Mouse (Mus musculus) activated CD4-positive, CD25-positive, alpha-beta regulatory T cell, adult 4 months (primary cell): ENCODE data around the gene Lgals9. TPM values are rescaled to one million over a fixed set of nuclear protein-coding genes. Genes with fewer than 3 reads are reported as not detected.
A peak's percentile ranks its signal among the peaks of the same experiment; 100 is the strongest.

Experiments used
- ATAC-seq: one replicate; pipeline ENCODE4 v1.8.0; 2017
- polyA plus RNA-seq, 2 experiments: library from polyadenylated mRNA; unstranded; fragments of 100-300 nt; shearing (Covaris generic); gene quantifications; one replicate each; pipeline ENCODE4 v1.2.1; 2017

Gene Lgals9
- polyA plus RNA-seq, 2 experiments from 2014 or later = 309 to 317 TPM

DNA sequence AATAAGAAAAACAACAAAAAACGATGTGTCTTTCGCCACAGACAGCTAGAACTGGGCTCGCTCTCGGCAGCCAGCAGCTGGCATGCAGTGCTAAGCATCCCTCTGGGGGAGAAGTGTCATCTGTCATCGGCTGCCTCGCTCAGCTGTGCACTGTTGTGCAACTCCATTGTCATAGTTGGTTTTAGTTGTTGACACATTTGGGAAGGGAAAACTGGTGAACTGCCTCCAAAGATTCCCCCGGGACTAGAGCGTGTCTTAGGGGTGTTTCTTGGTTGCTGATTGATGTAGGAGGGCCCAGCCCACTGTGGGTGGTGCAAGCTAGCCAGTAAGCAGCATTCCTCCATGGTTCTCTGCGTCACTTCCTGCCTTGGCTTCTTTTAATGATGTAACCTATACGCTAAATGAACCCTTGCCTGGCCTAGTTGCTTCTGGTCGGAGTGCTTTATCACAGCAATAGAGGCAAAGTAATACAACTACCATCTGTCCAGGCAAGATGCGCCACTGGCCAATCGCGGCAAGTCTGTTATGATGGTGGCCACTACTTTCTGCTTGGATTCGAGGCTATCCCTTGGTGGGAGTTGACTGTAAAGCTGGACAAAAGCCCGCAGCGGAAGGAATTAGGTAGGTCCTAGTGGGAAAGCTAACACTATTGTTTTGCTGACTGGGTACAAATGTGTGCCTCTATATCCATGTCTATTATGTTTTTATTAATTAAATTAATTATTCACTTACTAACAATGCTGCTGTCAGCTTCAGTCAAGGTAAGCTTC, 11.2 kb downstream of the Lgals9 start:
- peak; percentile 19 for ATAC-seq

DNA sequence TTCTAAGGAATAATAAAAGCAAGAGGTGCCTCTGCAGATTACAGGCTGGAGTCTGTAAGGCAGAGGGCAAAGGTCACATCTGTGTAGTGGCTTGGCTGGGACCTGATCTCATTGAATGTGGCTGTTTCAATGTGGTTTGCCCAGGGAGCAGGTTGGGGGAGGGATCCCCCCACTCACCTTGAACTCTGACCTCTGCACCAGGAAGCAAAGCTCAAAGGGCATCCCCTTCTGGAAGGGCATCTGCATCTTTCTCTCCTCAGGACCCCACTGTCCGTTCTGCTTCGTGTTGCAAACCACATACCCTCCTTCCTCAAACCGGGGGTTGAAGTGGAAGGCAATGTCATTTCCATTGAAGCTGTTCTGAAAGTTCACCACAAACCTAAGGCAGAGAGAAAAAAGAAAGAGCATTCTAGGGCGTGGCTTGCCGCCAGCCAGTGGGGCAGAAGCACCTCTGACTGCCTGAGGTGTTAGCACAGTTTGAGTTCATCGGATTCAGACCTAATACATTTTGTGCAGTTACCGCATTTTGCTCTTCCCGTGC, 11.9 kb downstream of the Lgals9 start:
- ATAC-seq = no peak

DNA sequence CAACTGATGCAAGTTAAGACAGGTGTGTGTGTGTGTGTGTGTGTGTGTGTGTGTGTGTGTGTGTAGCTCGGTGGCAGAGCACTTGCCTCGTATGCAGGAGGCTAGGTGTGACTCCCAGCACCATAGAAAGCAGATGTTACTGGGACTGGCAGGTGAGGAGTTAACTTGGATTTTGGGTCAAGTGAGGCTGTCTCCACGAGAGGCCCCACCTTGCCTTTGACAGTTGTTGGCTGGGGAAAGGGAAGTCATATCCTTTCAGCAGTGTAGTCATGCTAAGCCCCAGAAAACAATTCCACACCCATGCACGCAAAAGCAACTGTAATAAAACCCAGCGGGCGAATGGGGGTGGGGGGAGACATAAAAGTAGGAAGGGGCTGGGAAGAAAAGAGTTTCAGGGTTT, 12.4 kb downstream of the Lgals9 start:
- no peak for ATAC-seq

DNA sequence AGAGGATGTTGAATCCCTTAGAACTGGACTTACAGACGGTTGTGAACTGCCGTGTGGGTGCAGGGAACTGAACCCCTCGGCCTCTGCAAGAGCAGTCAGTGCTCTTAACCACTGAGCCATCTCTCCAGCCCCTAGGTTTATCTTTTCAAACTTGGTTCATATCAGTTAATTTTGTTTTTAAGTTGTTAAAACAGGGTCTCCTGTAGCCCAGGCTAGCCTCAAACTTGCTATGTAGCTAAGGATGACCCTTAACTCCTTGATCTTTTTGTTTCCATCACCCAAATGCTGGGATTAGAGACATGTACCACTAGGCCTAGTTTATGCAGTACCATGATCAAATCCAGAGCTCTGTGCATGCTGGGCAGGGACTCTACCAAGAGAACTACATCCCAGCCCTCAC, 13.0 kb downstream of the Lgals9 start:
- ATAC-seq = no peak

DNA sequence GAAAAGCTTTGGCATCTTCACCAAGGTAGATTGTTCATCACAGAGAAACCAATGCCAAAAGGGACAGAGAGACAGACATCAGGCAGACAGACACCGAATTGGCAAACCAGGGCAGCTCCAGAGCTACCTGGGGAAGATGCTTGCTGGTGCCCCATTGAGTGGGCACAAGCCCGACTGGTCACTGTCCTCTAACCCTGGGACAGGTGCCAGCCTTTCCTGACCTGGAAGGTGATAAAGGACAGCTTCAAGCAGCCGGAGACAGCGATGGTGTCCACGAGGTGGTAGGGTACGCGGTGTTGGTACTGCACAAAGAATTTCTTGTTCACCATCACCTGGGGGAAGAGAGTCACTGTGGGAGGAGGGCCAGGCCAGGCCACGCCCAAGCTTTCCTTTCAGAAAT, 13.7 kb downstream of the Lgals9 start:
- ATAC-seq = no peak

DNA sequence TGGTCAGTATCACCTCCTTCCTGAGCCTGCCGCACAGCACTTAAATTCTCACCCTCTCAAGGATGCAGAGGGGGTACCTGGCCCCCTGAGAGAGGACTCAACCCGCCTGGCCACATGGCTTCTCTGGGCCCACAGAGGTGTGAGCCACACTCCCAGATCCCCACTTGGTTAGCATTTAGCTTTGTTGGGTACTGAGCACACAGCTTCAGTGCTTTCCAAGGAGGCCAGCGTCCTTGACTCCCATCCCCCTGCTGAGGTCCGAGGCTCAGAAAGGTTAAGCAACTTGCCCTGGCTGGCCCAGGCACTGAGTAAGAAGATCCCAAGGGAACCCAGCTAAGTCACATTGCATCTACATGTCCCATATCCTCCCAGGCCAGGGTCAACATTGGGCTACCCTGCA, 16.6 kb downstream of the Lgals9 start:
- ATAC-seq = no peak

DNA sequence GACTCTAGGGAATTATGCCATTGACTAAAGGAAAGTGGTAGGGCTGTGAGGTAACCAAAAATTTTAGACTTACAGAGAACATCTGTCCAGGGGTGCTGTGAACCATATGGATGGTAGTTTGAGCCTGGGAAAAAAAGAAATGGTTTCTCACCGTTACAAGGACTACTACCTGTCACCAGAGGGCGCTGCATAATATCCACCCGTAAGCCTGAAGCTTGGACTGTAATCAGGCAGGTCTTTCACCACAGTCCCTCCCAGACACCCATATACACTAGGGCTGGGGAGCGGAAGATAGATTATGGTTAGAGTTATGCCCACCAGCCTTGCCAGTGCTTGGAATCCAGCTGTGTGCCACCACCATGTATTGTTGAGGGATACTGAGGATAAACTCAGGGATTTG, 17.4 kb downstream of the Lgals9 start:
- ATAC-seq = no peak

DNA sequence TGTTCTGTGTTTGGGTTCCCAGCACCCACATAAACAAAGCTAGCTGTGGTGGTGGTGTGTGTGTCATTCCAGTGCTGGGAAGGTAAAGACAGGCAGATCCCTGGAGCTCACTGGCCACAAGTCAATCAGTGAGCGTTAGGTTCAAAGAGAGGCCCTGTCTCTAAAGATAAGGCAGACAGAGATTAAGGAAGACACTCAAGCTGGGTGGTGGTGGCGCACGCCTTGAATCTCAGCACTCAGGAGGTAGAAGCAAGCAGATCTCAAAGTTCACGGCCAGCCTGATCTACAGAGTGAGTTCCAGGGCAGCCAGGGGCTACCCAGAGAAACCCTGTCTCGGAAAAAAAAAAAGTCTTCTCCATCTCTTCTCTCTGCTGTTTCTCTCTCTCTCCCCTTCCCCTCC, 23.5 kb downstream of the Lgals9 start:
- no peak for ATAC-seq

DNA sequence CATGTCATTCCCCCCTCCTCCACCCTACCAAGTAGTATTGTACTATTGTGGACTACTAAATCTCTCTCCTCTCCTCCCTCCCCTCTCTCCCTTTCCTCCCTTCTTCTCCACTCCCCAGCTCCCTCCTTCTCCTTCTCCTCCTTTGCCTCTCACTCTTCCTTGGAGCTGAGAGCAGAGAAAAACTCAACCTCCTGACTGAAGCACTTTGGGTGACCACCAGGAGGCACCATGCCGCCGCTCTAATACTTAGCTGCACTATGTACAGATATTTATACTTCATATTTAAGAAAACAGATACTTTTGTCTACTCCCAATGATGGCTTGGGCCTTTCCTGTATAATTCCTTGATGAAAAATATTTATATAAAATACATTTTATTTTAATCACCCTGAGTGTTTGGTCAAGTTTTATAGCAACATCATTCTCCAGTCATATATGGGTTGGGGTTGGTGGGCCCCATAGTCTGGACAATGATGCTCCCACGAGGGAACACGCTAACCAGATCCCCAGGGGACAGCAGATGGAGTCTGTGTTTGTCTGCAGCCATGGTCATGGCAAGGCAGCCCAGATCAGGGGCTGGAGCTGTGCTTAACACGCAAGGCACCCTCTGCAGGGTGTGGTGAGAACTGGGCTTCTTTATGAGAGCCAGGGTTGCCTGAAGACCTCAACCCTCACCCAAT, 24.8 kb downstream of the Lgals9 start:
- ATAC-seq = no peak

DNA sequence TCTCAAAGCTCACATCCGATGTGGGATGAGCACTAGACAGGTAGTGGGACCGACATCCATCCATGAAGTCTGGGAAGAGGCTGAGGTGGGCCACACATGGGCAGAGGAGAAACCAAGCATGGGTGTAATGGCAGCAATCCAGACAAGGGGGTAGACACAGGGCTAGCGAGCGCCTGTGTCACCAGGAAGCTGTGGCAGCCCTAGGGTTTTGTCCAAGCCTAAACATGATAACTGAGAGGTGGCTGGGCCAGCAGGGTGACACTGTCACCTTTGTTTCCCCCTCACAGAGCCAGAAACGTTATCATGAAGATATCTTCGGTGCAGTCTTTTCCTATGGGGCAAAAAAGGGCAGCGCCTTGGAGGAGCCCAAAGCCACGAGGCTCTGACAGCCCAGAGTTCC, 25.4 kb downstream of the Lgals9 start:
- no peak for ATAC-seq

DNA sequence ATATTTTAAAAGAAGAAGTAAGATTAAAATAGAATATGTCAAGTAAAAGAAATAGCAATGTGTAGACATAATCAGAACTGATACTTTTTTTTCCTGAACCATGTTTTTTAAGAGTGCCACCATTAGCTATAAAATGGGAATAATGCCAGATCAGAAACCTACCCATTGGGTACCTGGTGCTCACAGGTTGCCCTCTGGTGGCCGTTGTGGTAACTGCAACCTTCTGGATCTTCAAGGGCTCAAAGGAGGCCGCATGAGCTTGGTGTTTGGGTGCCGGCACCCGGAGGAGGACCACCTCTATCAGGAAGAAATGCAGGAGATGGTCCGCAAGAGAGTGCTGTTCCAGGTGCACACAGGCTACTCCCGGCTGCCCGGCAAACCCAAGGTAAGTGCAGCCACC, 28.5 kb downstream of the Lgals9 start:
- ATAC-seq = no peak

DNA sequence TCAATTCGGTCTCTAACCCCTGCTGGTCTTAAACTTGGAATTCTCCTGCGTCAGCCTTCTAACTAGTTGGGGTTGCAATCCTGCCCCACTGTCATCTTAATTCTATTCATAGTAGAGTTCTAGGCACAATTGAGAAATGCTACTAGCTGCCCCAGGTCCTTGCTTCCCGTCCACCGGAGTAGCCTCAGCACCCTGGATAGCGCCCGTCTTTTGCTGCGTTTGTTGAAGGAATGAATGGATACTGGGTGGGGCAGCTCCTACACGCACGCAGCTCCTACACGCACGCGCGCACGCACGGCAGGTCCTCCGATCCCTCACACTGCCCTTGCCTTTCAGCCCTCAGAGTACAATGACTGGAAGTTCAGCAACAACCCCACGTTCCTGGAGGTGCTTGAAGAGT, 32.3 kb downstream of the Lgals9 start:
- no peak for ATAC-seq

DNA sequence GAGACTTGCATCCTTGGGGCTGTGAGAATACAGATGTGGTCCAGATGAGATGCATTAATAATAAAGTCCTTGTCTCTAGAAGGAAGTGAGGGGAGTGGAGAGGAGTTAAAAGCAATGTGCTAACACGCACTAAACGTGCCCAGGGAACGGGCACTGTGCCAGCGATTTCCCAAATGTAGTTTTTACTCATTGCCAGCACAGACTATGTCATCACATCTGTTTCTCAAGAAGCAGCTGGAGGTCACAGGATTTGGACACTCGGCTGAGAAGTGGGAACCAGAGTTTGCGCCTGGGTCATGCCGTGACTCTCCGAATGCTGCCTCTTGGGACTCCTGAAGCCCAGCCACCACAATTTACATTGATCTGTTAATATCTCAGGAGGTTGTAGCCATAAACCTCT, 34.4 kb downstream of the Lgals9 start:
- no peak for ATAC-seq

DNA sequence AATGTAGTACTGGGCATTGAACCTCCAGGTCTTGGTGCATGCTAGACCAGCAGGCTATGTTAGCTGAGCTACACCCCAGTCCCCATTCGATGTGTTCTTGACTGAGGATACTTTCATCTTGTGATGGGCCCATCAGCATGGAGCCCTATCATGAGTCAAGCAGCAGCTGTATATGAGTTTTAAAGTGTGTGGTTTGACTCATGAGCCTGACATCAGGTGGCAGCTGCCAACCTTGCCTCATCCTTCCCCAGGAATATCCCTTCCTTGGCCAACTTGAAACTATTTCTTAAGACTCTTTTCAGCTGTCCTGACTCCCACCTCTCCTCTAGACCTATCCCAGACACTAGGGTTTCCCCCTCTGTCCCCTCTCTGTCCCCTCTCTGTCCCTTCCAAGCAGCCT, 41.7 kb downstream of the Lgals9 start:
- no peak for ATAC-seq

DNA sequence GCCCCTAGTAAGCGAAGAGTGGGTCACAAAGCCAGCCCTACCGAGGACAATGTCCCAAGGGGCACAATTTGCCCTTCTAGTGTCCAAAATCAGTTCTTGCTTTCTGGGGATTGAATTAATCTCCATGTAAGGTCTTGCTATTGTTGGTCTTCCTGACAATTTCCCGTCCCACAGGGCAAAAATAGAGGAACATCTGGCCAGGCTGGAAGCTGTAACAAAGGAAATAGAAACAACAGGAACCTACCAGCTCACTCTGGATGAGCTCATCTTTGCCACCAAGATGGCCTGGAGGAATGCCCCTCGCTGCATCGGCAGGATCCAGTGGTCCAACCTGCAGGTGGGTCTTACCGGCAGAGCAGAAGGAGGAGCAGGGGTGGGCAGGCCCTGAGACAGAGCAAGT, 49.6 kb downstream of the Lgals9 start:
- no peak for ATAC-seq

DNA sequence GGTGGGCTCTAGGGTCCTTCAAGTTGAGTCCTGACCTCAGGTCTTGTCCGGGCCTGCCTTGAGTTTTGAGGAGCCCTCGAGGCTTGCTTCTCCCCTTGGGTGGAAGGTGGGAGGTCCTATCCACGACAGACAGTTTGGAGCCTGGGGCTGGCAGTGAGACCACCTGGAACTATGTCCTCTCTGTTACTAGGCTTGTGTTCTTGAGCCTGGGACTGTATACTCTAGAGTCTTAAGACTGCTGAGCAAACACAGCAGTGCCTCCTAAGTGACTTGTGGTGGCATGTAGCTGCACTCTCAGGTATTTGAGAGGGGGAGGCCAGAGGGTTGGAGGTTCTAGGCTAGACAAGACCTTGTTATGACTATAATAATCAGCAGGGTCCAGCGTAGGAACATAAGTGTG, 50.0 kb downstream of the Lgals9 start:
- ATAC-seq = no peak

DNA sequence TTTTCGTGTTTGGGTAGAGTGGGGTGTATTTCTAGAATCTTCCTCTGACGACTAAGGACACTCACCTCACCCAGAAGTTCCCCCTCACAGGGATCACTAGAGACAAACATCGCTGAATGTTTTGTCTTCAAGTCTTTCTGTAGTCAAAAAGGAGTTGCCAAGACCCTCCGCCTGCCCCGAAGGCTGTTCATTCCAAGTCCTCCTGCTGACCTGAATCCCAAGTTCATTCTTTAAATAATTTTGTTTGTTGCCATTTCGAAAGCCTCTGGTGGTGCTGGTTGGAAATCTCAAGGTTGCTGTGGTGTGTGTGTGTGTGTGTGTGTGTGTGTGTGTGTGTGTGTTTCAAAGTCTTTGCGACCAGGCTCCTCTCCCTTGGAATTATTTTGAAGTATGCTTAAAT, 50.4 kb downstream of the Lgals9 start:
- ATAC-seq = no peak

DNA sequence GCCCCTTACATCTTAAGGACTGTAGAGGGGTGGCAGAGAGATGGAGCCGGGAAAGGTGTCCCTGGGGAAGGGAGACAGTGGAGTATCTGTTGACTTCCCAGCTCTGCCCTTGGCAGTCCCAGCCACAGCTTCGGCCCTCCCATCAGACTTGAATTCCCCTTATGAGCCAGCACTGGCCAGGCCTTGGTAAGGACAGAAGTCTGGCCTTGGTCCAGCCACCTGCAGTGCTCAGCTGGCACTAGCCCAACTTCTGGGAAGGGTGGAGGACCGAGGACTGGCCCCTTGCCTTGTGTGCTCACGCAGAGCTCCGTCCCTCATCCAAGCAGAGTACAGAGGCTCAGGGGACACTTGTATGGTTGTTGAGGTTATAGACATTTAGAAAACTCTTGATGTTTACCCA, 55.4 kb downstream of the Lgals9 start:
- ATAC-seq = no peak

DNA sequence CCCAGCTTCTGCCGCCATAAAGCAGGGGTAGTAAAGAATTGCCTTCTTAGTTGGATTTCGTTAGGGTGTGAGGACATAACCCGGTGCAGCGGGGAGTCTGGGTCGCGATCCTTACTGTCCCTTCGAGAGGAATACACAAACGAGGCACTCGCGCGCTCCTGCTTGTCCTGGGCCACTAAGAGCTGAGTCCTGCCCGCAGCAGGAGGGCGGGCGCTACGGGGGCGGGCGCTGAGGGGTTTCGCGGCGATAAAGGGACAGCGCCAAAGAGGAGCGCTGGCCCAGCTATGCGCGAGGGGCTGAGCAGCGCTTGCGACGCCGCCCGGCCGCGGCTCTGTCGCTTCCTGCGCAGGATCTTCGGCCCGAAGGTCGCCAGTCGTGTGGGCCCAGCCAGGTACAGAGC, 59.8 kb downstream of the Lgals9 start:
- no peak for ATAC-seq

DNA sequence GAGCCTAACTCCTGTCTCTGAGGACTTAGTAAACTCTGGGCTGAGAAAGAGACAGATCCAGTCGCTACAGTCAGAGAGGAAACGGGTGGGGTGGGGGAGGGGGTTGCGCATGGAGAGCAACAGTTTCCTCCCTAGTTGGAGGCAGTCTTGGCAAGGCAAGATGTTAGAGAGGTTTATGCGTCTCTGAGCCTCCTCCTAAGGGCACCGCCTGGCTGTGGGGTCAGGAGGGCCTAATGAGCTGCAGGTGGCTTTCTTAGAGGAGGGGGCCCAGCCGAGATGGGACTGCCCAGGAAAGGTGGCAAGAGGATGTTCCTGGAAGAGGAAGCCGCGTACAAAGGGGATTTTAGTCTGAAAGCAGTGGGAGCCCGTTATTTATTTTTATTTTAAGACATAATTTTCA, 60.6 kb downstream of the Lgals9 start:
- no peak for ATAC-seq

DNA sequence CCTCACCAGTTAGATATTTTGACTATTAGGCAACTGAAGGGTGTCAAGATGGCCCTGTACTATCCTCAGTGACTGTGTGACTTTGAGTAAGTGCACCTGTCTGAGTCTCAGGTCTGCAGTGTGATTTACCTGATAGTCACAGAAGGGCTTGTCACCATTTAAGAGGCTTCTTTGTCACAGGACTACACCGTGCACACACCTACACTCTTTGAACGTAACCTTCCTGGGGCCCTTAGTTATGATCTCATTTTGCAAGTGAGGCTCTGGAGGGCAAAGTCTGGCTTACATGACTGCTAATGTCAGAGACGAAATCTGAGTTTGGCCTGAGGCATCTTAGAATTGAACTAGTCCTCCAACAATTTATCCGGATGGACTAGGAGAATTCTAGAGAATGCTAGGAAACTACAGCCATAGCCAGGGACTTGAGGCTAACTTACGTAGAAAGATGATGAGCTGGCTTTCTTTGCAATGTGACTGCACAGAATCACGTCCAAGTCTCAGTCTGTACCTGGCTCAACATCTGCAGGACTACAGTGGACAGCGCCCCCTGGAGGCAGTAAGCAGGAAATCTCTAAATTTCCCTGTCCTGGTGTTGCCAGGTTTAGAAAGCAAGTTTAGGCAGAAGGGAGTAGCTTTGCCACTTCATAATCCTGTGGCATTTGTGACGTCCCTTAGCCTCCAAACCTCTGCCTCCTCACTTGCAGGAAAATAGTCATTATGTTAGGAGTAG, 61.9 kb downstream of the Lgals9 start:
- ATAC-seq = no peak

DNA sequence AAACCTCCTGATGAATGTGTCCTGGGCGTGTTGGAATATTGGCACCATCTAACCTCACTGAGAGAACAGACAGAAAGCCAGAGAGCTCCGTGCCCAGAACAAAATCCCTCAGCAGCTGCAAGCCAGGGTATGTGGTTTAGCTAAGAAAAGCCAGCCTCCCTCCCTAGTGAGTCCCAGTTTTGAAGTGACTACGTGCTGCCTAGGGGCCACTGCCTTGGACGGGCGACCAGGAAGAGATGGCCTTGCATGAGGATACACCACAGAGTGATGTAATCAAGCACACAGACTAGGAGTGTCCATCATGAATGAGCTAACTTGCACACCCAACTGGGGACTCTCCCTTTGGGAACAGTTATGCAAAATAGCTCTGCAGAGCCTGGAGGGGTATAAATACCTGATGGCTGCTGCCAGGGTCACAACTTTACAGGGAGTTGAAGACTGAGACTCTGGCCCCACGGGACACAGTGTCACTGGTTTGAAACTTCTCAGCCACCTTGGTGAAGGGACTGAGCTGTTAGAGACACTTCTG, 64.3 kb downstream of the Lgals9 start, which contains the start of gene Nos2:
TSS of gene Nos2 (plus strand) at position 377 of the 529 bp plus-strand sequence.
- ATAC-seq = no peak

DNA sequence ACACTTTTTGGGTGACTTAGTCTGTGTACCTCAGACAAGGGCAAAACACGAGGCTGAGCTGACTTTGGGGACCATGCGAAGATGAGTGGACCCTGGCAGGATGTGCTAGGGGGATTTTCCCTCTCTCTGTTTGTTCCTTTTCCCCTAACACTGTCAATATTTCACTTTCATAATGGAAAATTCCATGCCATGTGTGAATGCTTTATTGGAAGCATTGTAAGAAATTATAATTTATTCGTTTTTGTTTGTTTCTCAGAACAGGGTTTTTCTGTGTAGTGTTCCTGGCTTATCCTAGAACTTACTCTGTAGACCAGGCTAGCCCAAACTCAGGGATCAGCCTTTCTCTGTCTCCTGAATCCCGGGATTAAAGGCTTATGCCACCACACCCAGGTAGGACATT, 65.0 kb downstream of the Lgals9 start:
- no peak for ATAC-seq
